8 mouse cellular contexts compared by ENCODE assay signal in genomic region chr19:56939826-56940225, GRCm38 (mm10).
DNase-seq lines count a peak whose midpoint lies in the region; ATAC-seq lines count a peak whose summit lies in the region.

No protein-coding gene starts in this region.

- H3K4me2 ChIP-seq in forebrain, embryonic 15.5 days (replicated peaks) = no peak overlapping the region

- no peaks in the 10 kb centered on the region for H3K36me3 ChIP-seq in forebrain, embryonic 15.5 days

- 89% methylated on average over 9 of the region's 9 CpGs for WGBS in forebrain, embryonic 15.5 days

- peak; percentile 35 to 45 for DNase-seq in cerebellum, postnatal 36 days
- no peak for DNase-seq in cerebellum, postnatal 4 days (ENCODE audit: low spot score in 2 of 2)
- peak; percentile 95 for DNase-seq in 3134 (ENCODE audit: extremely low read depth, insufficient read length, low spot score)
- peak; percentile 32 for DNase-seq in embryo, embryonic 10.5 days (ENCODE audit: low spot score)
- peak; percentile 63 to 68 for DNase-seq in kidney, adult 8-10 months
- DNase-seq in thymus, postnatal 4 days = no peak
- DNase-seq in frontal cortex, postnatal 36 days (ENCODE audit: low spot score in 2 of 2) = no peak

- ATAC-seq in forebrain, embryonic 15.5 days (replicated peaks) = no peak

- no peaks in the 10 kb centered on the region for H3K4me1 ChIP-seq in forebrain, embryonic 15.5 days

- H3K4me3 ChIP-seq in forebrain, embryonic 15.5 days = no peak overlapping the region

- H3K9ac ChIP-seq in forebrain, embryonic 15.5 days (replicated peaks) = no peak overlapping the region

- H3K9me3 ChIP-seq in forebrain, embryonic 15.5 days = no peaks in the 10 kb centered on the region

- H3K27me3 ChIP-seq in forebrain, embryonic 15.5 days = no peaks in the 10 kb centered on the region

- H3K27ac ChIP-seq in forebrain, embryonic 15.5 days (replicated peaks) = no peak overlapping the region

Comparison
In these comparisons a context has a peak if more than half of its experiments do, and no peak if none do; other contexts are left out.
1. DNase-seq: peak in cerebellum, postnatal 36 days (2 of 2), 3134 (single experiment), embryo, embryonic 10.5 days (single experiment) and kidney, adult 8-10 months (2 of 2); none in cerebellum, postnatal 4 days (0 of 2), thymus, postnatal 4 days (single experiment) and frontal cortex, postnatal 36 days (0 of 2).